Mouse (Mus musculus) bone marrow macrophage, adult 2 months (primary cell): Measurements from ENCODE around the gene Myo5a.

Experiments
- CTCF ChIP-seq: IDR thresholded peaks from 2 replicates; pipeline ENCODE4 v1.5.1; 2012; ENCODE audit warnings: low read depth, mild to moderate bottlenecking, low read length, moderate library complexity
- POLR2A ChIP-seq: IDR thresholded peaks from 2 replicates; pipeline ENCODE4 v1.6.1; 2012; ENCODE audit warnings: mild to moderate bottlenecking, low read depth, low read length, borderline replicate concordance

DNA sequence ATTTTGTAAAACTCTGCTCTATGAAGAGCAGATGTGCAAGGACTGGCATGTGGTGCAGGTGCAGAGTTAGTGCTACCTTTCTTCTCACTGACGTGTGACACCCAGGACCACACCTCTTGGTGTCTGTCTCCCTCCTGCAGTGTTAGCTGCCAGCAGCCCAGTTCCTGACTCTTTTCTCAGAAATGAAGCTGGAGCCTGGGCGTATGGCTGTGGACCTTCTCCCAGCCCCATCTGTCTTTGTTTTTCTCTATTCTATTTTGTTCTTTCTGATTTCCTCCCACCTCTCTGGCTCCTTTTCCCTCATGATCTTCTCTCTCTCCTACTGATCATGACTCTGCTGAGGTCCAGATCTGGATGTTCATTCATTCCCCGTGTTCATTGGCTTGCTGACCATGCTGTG is 50.3 kb downstream of the Myo5a start:
- TF ChIP-seq POLR2A (no peak), CTCF (no peak)
